Mouse (Mus musculus): Measurements from ENCODE around the gene Ccdc103.

Ccdc103 gene

GRCm38 (mm10) chr11:102880585-102881313 lies at the start of gene Ccdc103, which contains the start of gene Eftud2:
Gene Ccdc103 (plus strand): TSS chr11:102881204.
Gene Eftud2 (minus strand): TSS chr11:102880985.
- in situ Hi-C loops (cut with MboI, MseI) = loop anchor here (10.0 kb wide), 1 partner anchor 1446 kb away; no protein-coding TSS in a partner anchor

GRCm38 (mm10) chr11:102832700-102833297 lies 48.2 kb upstream of the Ccdc103 start:
- in situ Hi-C loops (cut with MboI, MseI) = loop anchor here (10.0 kb wide), 1 partner anchor 1652 kb away; no protein-coding TSS in a partner anchor

- in situ Hi-C loops (cut with MboI, MseI) = loop anchor here (10.0 kb wide), 1 partner anchor 1651 kb away; no protein-coding TSS in a partner anchor
Measured at GRCm38 (mm10) chr11:102834219-102834618, 46.8 kb upstream of the Ccdc103 start.

GRCm38 (mm10) chr11:102835549-102835948 lies 45.5 kb upstream of the Ccdc103 start, which contains the start of gene Higd1b:
Gene Higd1b (plus strand): TSS chr11:102835849.
- in situ Hi-C loops (cut with MboI, MseI) = loop anchor here (10.0 kb wide), 1 partner anchor 1649 kb away; no protein-coding TSS in a partner anchor

- in situ Hi-C loops (cut with MboI, MseI) = loop anchor here (10.0 kb wide), 1 partner anchor 1649 kb away; no protein-coding TSS in a partner anchor
Measured at GRCm38 (mm10) chr11:102836146-102836545, 44.9 kb upstream of the Ccdc103 start.

GRCm38 (mm10) chr11:102837385-102837784 lies 43.6 kb upstream of the Ccdc103 start:
- in situ Hi-C loops (cut with MboI, MseI) = loop anchor here (10.0 kb wide), 1 partner anchor 1647 kb away; no protein-coding TSS in a partner anchor

GRCm38 (mm10) chr11:102838126-102838525 lies 42.9 kb upstream of the Ccdc103 start:
- in situ Hi-C loops (cut with MboI, MseI) = loop anchor here (10.0 kb wide), 1 partner anchor 1647 kb away; no protein-coding TSS in a partner anchor

GRCm38 (mm10) chr11:102838616-102839150 lies 42.3 kb upstream of the Ccdc103 start:
- in situ Hi-C loops (cut with MboI, MseI) = loop anchor here (10.0 kb wide), 1 partner anchor 1646 kb away; no protein-coding TSS in a partner anchor

GRCm38 (mm10) chr11:102845926-102846325 lies 35.1 kb upstream of the Ccdc103 start:
- in situ Hi-C loops (cut with MboI, MseI) = no loop called here

GRCm38 (mm10) chr11:102851883-102852282 lies 29.1 kb upstream of the Ccdc103 start:
- in situ Hi-C loops (cut with MboI, MseI) = no loop called here

GRCm38 (mm10) chr11:102853760-102854159 lies 27.2 kb upstream of the Ccdc103 start:
- in situ Hi-C loops (cut with MboI, MseI) = no loop called here

- in situ Hi-C loops (cut with MboI, MseI) = no loop called here
Measured at GRCm38 (mm10) chr11:102855941-102856340, 25.1 kb upstream of the Ccdc103 start.

GRCm38 (mm10) chr11:102858951-102859350 lies 22.1 kb upstream of the Ccdc103 start:
- in situ Hi-C loops (cut with MboI, MseI) = no loop called here

- in situ Hi-C loops (cut with MboI, MseI) = no loop called here
Measured at GRCm38 (mm10) chr11:102859933-102860332, 21.1 kb upstream of the Ccdc103 start.

- in situ Hi-C loops (cut with MboI, MseI) = no loop called here
Measured at GRCm38 (mm10) chr11:102864272-102864671, 16.7 kb upstream of the Ccdc103 start.

GRCm38 (mm10) chr11:102874801-102875334 lies 6.1 kb upstream of the Ccdc103 start:
- in situ Hi-C loops (cut with MboI, MseI) = no loop called here

GRCm38 (mm10) chr11:102879558-102879957 lies 1.4 kb upstream of the Ccdc103 start:
- in situ Hi-C loops (cut with MboI, MseI) = no loop called here

- in situ Hi-C loops (cut with MboI, MseI) = loop anchor here (10.0 kb wide), 1 partner anchor 1447 kb away; no protein-coding TSS in a partner anchor
Measured at GRCm38 (mm10) chr11:102881314-102882198, 552 bp downstream of the Ccdc103 start.

GRCm38 (mm10) chr11:102884616-102885219 lies 3.7 kb downstream of the Ccdc103 start, which contains the start of gene Fam187a:
Gene Fam187a (plus strand): TSS chr11:102885169.
- in situ Hi-C loops (cut with MboI, MseI) = loop anchor here (10.0 kb wide), 1 partner anchor 1450 kb away; no protein-coding TSS in a partner anchor

- in situ Hi-C loops (cut with MboI, MseI) = loop anchor here (10.0 kb wide), 1 partner anchor 1453 kb away; no protein-coding TSS in a partner anchor
Measured at GRCm38 (mm10) chr11:102887433-102887832, 6.4 kb downstream of the Ccdc103 start.

Data from regulatory T cell (primary cell).